Mouse (Mus musculus) lung, embryonic 14.5 days (tissue): ENCODE results near the gene Mthfd1. TPM values are rescaled to one million over a fixed set of nuclear protein-coding genes. Genes with fewer than 3 reads are reported as not detected.

Experiments used
- ATAC-seq: fragments of 200-750 bp; cut with Nextera tagmentation; 2 replicates; pipeline ENCODE4 v1.8.0; 2017; ENCODE audit warnings: mild to moderate bottlenecking, moderate TSS enrichment, moderate library complexity; ENCODE audit not compliant: insufficient read depth
- DNase-seq: peaks from one replicate; pipeline ENCODE4 v3.0.0-alpha.2; 2015
- H3K27ac ChIP-seq: fragments of 300-500 bp; sonication (generic); 2 replicates; pipeline ENCODE4 v1.5.1; 2014; ENCODE audit warnings: low read depth, mild to moderate bottlenecking, moderate library complexity
- H3K27me3 ChIP-seq: fragments of 300-500 bp; sonication (generic); 2 replicates; pipeline ENCODE4 v1.6.1; 2014; ENCODE audit warnings: low read length, control low read depth; ENCODE audit not compliant: insufficient read depth
- H3K36me3 ChIP-seq: fragments of 300-500 bp; sonication (generic); 2 replicates; pipeline ENCODE4 v1.6.1; 2014; ENCODE audit warnings: control low read depth; ENCODE audit not compliant: insufficient read depth
- H3K4me1 ChIP-seq: fragments of 300-500 bp; sonication (generic); 2 replicates; pipeline ENCODE4 v1.6.1; 2014; ENCODE audit warnings: antibody characterized with exemption, control low read depth; ENCODE audit not compliant: insufficient read depth
- H3K4me2 ChIP-seq: fragments of 300-500 bp; sonication (generic); 2 replicates; pipeline ENCODE4 v1.6.1; 2014; ENCODE audit warnings: mild to moderate bottlenecking
- H3K4me3 ChIP-seq: fragments of 300-500 bp; sonication (generic); 2 replicates; pipeline ENCODE4 v1.5.1; 2014; ENCODE audit warnings: low read depth, low read length
- H3K9ac ChIP-seq: fragments of 300-500 bp; sonication (generic); 2 replicates; pipeline ENCODE4 v1.6.1; 2014
- H3K9me3 ChIP-seq: fragments of 300-500 bp; sonication (generic); 2 replicates; pipeline ENCODE4 v1.6.1; 2016; ENCODE audit warnings: low read depth, low read length, control low read depth
- CTCF ChIP-seq: IDR thresholded peaks from 2 replicates; pipeline ENCODE4 v1.5.1; 2016; ENCODE audit warnings: antibody characterized with exemption, low read depth
- WGBS: fragments of 180-500 bp; shearing (Covaris S2); extraction: QIAGEN DNeasy Blood & Tissue Kit; methylation state at CpG from one replicate; pipeline ENCODE4 v1.1.7; 2014; 5-methylcytosine and 5-hydroxymethylcytosine counted together
- polyA plus RNA-seq: library from polyadenylated mRNA; unstranded; fragments of >200 nt; fragmentation: Nextera tagmentation; extraction: Ambion mirVana; gene quantifications from 2 replicates; pipeline ENCODE4 v1.2.1, GENCODE M21; 2014

The Mthfd1 gene
- polyA plus RNA-seq, 1 experiment from 2014 or later: 104 TPM

- H3K9ac ChIP-seq: peak within 1 kb of the TSS; percentile 64
- H3K4me2 ChIP-seq: peak within 1 kb of the TSS; percentile 92
- peak within 1 kb of the TSS; percentile 62 for H3K4me3 ChIP-seq
- DNase-seq (peak; percentile 73), ATAC-seq (peak; percentile 95)
- no peaks in the 10 kb centered on the region for H3K9me3 ChIP-seq
- H3K4me1 ChIP-seq: no peaks in the 10 kb centered on the region
- no peak for TF ChIP-seq CTCF
- H3K27ac ChIP-seq: 0 out of 2 replicates have a peak within 1 kb of the TSS, but pooled peaks have one; percentile 4
- no peaks in the 10 kb centered on the region for H3K27me3 ChIP-seq
- 1% methylated on average over 53 of the region's 53 CpGs for WGBS
- peaks cover 30% of the 10 kb centered on the region for H3K36me3 ChIP-seq
These were observed 69.8 kb downstream of the Mthfd1 start, which contains the start of gene Akap5 for GRCm38 (mm10) chr12:76324679-76325431. TSS of gene Akap5 (plus strand) at chr12:76324891.

DNA sequence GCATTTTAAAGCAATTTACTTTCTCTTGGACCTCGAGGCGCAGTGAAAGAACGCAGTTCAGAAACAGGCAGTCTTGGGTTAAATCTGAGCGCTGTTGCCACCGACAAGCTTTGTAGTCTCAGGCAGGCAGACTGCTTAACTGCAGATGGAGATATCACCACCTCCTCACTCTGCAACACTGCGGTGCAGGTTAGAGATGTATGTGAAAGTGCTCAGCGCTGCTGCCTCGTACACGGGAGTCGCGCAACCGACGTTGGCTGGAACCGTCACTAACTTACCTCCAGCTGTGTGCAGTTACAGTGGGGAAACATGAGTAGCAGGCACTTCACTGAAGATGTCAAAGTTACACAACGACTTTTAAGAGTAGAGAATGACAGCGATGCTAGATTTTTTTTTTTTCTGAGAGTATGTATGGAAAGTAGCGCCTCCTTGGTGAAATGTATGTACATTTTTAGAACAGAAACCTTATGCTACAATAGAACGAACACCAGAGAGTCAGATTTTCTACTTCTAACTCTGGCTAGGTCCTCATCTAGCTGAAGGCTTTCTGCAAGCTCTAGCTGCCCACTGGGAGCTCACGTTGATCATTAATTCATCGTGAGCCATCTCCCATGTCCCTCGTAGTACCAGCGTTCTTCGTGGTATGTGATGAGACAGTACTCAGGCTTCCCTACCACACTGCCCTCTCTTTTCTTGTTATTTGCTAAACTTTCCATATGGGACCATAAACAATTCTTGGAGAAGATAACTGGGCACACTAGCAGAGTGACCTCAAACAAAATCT lies 71.5 kb downstream of the Mthfd1 start:
- no peaks in the 10 kb centered on the region for H3K9me3 ChIP-seq
- 77% methylated on average over 23 of the region's 23 CpGs for WGBS
- ATAC-seq: no peak
- peaks cover 15% of the 10 kb centered on the region for H3K36me3 ChIP-seq
- H3K4me2 ChIP-seq: peak overlapping the region; percentile 92
- H3K27me3 ChIP-seq: no peaks in the 10 kb centered on the region
- H3K9ac ChIP-seq: no peak overlapping the region
- DNase-seq: no peak
- no peak overlapping the region for H3K27ac ChIP-seq
- TF ChIP-seq CTCF: no peak
- no peaks in the 10 kb centered on the region for H3K4me1 ChIP-seq
- peak overlapping the region; percentile 62 for H3K4me3 ChIP-seq

DNA sequence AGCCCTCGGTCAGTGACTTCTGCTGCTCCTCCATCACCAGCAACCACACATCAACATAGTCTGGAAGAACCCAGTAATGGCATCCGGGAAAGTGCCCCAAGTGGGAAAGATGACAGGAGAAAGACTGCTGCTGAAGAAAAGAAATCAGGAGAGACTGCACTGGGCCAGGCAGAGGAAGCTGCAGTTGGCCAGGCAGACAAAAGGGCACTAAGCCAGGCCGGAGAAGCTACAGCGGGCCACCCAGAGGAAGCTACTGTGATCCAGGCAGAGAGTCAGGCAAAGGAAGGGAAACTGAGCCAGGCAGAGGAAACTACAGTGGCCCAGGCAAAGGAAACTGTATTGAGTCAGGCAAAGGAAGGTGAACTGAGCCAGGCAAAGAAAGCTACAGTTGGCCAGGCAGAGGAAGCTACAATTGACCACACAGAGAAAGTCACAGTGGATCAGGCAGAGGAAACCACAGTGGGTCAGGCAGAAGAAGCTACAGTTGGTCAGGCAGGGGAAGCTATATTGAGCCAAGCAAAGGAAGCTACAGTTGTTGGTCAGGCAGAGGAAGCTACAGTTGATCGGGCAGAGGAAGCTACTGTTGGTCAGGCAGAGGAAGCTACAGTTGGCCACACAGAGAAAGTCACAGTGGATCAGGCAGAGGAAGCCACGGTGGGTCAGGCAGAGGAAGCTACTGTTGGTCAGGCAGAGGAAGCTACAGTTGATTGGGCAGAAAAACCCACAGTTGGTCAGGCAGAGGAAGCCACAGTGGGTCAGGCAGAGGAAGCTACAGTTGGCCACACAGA lies 73.7 kb downstream of the Mthfd1 start:
- no peaks in the 10 kb centered on the region for H3K9me3 ChIP-seq
- WGBS: 83% methylated on average over 6 of the region's 6 CpGs
- TF ChIP-seq CTCF: no peak
- no peak overlapping the region for H3K4me3 ChIP-seq
- no peak overlapping the region for H3K9ac ChIP-seq
- no peak overlapping the region for H3K27ac ChIP-seq
- H3K4me2 ChIP-seq: no peak overlapping the region
- H3K4me1 ChIP-seq: no peaks in the 10 kb centered on the region
- H3K27me3 ChIP-seq: no peaks in the 10 kb centered on the region
- no peak for DNase-seq
- peaks cover 15% of the 10 kb centered on the region for H3K36me3 ChIP-seq
- no peak for ATAC-seq

GRCm38 (mm10) chr12:76333688-76334087 lies 78.6 kb downstream of the Mthfd1 start:
- Histone ChIP-seq H3K27ac (no peak overlapping the region), H3K9me3 (no peaks in the 10 kb centered on the region), H3K36me3 (peaks cover 4% of the 10 kb centered on the region), H3K4me3 (no peak overlapping the region), H3K9ac (no peak overlapping the region), H3K4me2 (no peak overlapping the region), H3K27me3 (no peaks in the 10 kb centered on the region), H3K4me1 (no peaks in the 10 kb centered on the region)
- no peak for TF ChIP-seq CTCF
- ATAC-seq (no peak), DNase-seq (no peak)
- WGBS: 89% methylated on average over 5 of the region's 5 CpGs

DNA sequence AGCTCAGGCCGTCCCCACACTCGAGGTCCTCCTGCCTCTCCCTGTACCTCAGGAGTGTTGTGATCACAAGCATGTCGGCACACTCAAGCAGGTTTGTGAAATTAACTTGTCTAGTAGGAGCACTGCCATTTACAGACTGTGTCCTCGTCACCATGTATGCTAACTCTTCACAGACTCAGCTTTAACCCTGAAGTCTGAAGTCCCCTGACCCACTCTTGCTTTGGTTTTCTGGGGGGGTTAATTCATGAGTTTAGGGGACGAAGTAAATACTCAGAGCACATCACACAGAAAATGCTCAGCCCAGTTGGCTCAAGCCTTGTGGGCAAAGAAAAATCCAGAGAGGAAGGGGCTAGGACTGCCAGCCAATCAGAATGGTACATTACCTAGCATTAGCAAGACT lies 80.5 kb downstream of the Mthfd1 start:
- ATAC-seq: no peak
- H3K4me1 ChIP-seq: no peaks in the 10 kb centered on the region

GRCm38 (mm10) chr12:76336111-76336965 lies 81.2 kb downstream of the Mthfd1 start:
- H3K9me3 ChIP-seq: no peaks in the 10 kb centered on the region
- no peak overlapping the region for H3K4me3 ChIP-seq
- no peaks in the 10 kb centered on the region for H3K27me3 ChIP-seq
- H3K4me1 ChIP-seq: no peaks in the 10 kb centered on the region
- TF ChIP-seq CTCF: no peak
- no peak overlapping the region for H3K9ac ChIP-seq
- H3K4me2 ChIP-seq: no peak overlapping the region
- H3K36me3 ChIP-seq: no peaks in the 10 kb centered on the region
- DNase-seq (no peak), ATAC-seq (no peak)
- 65% methylated on average over 17 of the region's 17 CpGs for WGBS
- peak overlapping the region; percentile 8; the same call in 1 of the 2 replicates for H3K27ac ChIP-seq

More for the DNA sequence above, 80.5 kb downstream of the Mthfd1 start:
- Histone ChIP-seq H3K27ac (no peak overlapping the region), H3K27me3 (no peaks in the 10 kb centered on the region), H3K4me3 (no peak overlapping the region), H3K36me3 (no peaks in the 10 kb centered on the region; the same call in 1 of the 2 replicates), H3K9ac (no peak overlapping the region), H3K4me2 (no peak overlapping the region), H3K9me3 (no peaks in the 10 kb centered on the region)
- WGBS: 69% methylated on average over 5 of the region's 5 CpGs
- no peak for DNase-seq
- TF ChIP-seq CTCF: no peak
